Mouse (Mus musculus) midbrain, postnatal 0 days (tissue): Measurements from ENCODE around the gene Nrf1. TPM values are rescaled to one million over a fixed set of nuclear protein-coding genes. Genes with fewer than 3 reads are reported as not detected.
A peak's percentile ranks its signal among the peaks of the same experiment; 100 is the strongest.

Experiments used
- ATAC-seq: fragments of 200-750 bp; cut with Nextera tagmentation; 2 replicates; pipeline ENCODE4 v1.8.0; 2017; ENCODE audit warnings: moderate number of reproducible peaks, mild to moderate bottlenecking, moderate TSS enrichment, moderate library complexity; ENCODE audit not compliant: low FRiP score
- DNase-seq: peaks from one replicate; pipeline ENCODE4 v3.0.0-alpha.2; 2015; ENCODE audit warnings: low spot score
- H3K27ac ChIP-seq: fragments of 300-500 bp; sonication (generic); 2 replicates; pipeline ENCODE4 v1.5.1; 2014; ENCODE audit warnings: low read depth, mild to moderate bottlenecking, low read length, mixed read lengths
- H3K27me3 ChIP-seq: fragments of 300-500 bp; sonication (generic); 2 replicates; pipeline ENCODE4 v1.6.1; 2014; ENCODE audit warnings: low read length, control low read depth, mixed read lengths; ENCODE audit not compliant: insufficient read depth
- H3K36me3 ChIP-seq: fragments of 300-500 bp; sonication (generic); 2 replicates; pipeline ENCODE4 v1.6.1; 2014; ENCODE audit warnings: low read length, control low read depth, mixed read lengths; ENCODE audit not compliant: insufficient read depth
- H3K4me1 ChIP-seq: fragments of 300-500 bp; sonication (generic); 2 replicates; pipeline ENCODE4 v1.6.1; 2014; ENCODE audit warnings: mild to moderate bottlenecking, control low read depth, antibody characterized with exemption, low read length, mixed read lengths; ENCODE audit not compliant: insufficient read depth
- H3K4me2 ChIP-seq: fragments of 300-500 bp; sonication (generic); 2 replicates; pipeline ENCODE4 v1.6.1; 2014; ENCODE audit warnings: low read depth, mild to moderate bottlenecking, low read length, mixed read lengths; ENCODE audit not compliant: poor library complexity, severe bottlenecking
- H3K4me3 ChIP-seq: fragments of 300-500 bp; sonication (generic); 2 replicates; pipeline ENCODE4 v1.5.1; 2014; ENCODE audit warnings: low read depth, mild to moderate bottlenecking, low read length, moderate library complexity
- H3K9ac ChIP-seq: fragments of 300-500 bp; sonication (generic); replicated peaks from 2 replicates; pipeline ENCODE4 v1.6.1; 2014; ENCODE audit warnings: mild to moderate bottlenecking, low read length, moderate library complexity, mixed read lengths; ENCODE audit not compliant: poor library complexity, severe bottlenecking
- H3K9me3 ChIP-seq: fragments of 300-500 bp; sonication (generic); 2 replicates; pipeline ENCODE4 v1.6.1; 2016; ENCODE audit warnings: low read length, control low read depth
- CTCF ChIP-seq: IDR thresholded peaks from 2 replicates; pipeline ENCODE4 v1.5.1; 2016; ENCODE audit warnings: antibody characterized with exemption, mild to moderate bottlenecking
- WGBS: fragments of 180-500 bp; shearing (Covaris S2); extraction: QIAGEN DNeasy Blood & Tissue Kit; methylation state at CpG from one replicate; pipeline ENCODE4 v1.1.7; 2014; 5-methylcytosine and 5-hydroxymethylcytosine counted together
- polyA plus RNA-seq: library from polyadenylated mRNA; unstranded; fragments of >200 nt; fragmentation: Nextera tagmentation; extraction: Ambion mirVana; gene quantifications from 2 replicates; pipeline ENCODE4 v1.2.1, GENCODE M21; 2015
- total RNA-seq: library from RNA; depleted of rRNA; stranded (reverse); fragments of >200 nt; gene quantifications from 2 replicates; pipeline ENCODE4 v1.2.3, GENCODE M21; 2014

Nrf1 gene
- total and polyA plus RNA-seq, 2 experiments from 2014 or later, result 21.3 to 37.2 TPM

DNA sequence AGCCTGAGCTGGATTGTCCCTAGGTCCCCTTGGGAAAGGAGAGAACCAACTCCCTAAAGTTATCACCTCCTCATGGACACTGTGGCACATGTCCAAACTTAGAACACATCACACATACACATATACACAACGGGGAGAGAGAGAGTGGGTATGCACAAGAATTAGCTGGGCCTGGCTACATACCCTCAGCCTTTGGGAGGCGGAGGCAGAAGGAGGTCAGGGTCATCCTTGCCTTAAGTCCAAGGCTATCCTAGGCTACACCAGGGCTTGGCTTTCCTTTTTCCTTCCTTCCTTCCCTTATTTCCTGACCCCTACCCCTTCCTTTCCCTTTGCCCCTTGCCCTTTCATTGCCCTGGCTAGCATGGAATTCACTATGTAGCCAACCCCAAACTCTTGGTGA is 14.8 kb downstream of the Nrf1 start:
- ATAC-seq, result no peak

DNA sequence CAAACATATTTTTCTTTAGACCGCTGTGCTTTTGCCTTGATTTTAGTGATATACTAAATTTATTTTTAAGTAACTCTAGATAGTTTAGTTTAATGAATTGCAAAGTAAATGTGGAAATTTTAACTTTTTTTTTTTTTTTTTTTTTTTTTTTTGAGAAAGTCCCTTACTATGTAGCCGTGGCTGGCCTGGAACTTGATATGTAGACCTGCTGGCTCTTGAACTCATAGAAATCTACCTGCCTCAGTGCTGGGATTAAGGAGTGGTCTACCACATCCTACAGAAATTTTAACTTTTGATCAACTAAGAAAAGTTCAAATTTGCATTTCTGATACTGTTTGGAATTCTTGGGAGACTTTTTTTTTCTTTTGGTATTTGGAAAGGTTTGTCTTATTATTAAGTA is 17.6 kb downstream of the Nrf1 start:
- Histone ChIP-seq H3K9ac (no peak overlapping the region), H3K4me2 (no peak overlapping the region), H3K36me3 (no peaks in the 10 kb centered on the region), H3K27me3 (no peaks in the 10 kb centered on the region), H3K4me1 (no peaks in the 10 kb centered on the region), H3K9me3 (no peaks in the 10 kb centered on the region), H3K27ac (no peak overlapping the region), H3K4me3 (no peak overlapping the region)
- DNase-seq (no peak), ATAC-seq (no peak)
- WGBS, result 91% methylated on average over 2 of the region's 2 CpGs
- no peak for TF ChIP-seq CTCF

More for the DNA sequence above, 14.8 kb downstream of the Nrf1 start:
- H3K27me3 ChIP-seq, result no peaks in the 10 kb centered on the region
- H3K4me3 ChIP-seq, result no peak overlapping the region
- no peaks in the 10 kb centered on the region for H3K36me3 ChIP-seq
- no peak overlapping the region for H3K27ac ChIP-seq
- H3K9me3 ChIP-seq, result no peaks in the 10 kb centered on the region
- H3K4me1 ChIP-seq, result no peaks in the 10 kb centered on the region
- DNase-seq, result no peak
- no peak for TF ChIP-seq CTCF
- 93% methylated on average over 2 of the region's 2 CpGs for WGBS
- no peak overlapping the region for H3K4me2 ChIP-seq
- no peak overlapping the region for H3K9ac ChIP-seq

DNA sequence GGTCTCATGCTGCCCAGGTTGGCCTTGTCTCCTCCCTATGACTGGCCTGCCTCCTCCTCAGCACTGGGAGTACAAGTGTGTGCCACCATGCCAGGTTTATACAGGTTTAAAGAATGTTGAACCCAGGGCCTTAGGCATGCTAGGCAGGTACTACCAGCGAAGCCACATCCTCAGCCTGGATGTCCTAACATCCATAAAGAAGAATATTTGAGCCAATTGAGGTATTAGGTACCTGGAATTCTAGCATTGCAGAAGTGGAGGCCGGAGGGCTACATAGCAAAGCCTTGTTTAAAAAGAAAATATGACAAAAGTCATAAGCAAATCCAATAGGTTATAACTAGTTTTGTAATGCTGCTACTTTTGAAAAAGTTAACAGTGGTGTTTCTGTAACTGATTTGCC is 19.0 kb downstream of the Nrf1 start:
- WGBS, result 99% methylated on average over 2 of the region's 2 CpGs
- TF ChIP-seq CTCF, result no peak
- Histone ChIP-seq H3K27me3 (no peaks in the 10 kb centered on the region), H3K36me3 (no peaks in the 10 kb centered on the region), H3K4me3 (no peak overlapping the region), H3K9me3 (no peaks in the 10 kb centered on the region), H3K27ac (no peak overlapping the region), H3K4me1 (no peaks in the 10 kb centered on the region), H3K9ac (no peak overlapping the region), H3K4me2 (no peak overlapping the region)
- no peak for ATAC-seq
- DNase-seq, result no peak

DNA sequence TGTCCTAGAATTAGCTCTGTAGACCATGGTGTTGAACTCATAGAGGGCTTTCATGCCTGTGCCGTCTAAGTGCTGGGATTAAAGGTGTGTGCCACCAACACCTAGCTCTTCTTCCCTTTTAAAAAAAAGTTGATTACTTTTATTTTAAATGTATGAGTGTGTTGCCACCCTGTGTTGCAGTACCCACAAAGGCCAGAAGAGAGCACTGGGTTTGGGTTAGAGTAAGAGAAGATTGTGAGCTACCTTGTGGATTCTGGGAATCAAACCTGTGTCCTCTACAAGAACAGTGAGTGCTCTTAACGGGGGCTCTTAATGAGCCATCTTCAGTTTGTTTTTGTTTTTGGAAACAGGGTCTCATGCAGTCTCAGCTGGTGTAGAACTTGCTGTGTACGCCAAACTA is 24.7 kb downstream of the Nrf1 start:
- no peaks in the 10 kb centered on the region for H3K9me3 ChIP-seq
- H3K4me3 ChIP-seq, result no peak overlapping the region
- no peak for DNase-seq
- ATAC-seq, result no peak
- peak; percentile 12; the same call in 1 of the 2 replicates for TF ChIP-seq CTCF
- no peaks in the 10 kb centered on the region for H3K27me3 ChIP-seq
- H3K9ac ChIP-seq, result no peak overlapping the region
- no peaks in the 10 kb centered on the region for H3K4me1 ChIP-seq
- H3K27ac ChIP-seq, result no peak overlapping the region
- 92% methylated on average over 3 of the region's 3 CpGs for WGBS
- H3K4me2 ChIP-seq, result no peak overlapping the region
- no peaks in the 10 kb centered on the region for H3K36me3 ChIP-seq

DNA sequence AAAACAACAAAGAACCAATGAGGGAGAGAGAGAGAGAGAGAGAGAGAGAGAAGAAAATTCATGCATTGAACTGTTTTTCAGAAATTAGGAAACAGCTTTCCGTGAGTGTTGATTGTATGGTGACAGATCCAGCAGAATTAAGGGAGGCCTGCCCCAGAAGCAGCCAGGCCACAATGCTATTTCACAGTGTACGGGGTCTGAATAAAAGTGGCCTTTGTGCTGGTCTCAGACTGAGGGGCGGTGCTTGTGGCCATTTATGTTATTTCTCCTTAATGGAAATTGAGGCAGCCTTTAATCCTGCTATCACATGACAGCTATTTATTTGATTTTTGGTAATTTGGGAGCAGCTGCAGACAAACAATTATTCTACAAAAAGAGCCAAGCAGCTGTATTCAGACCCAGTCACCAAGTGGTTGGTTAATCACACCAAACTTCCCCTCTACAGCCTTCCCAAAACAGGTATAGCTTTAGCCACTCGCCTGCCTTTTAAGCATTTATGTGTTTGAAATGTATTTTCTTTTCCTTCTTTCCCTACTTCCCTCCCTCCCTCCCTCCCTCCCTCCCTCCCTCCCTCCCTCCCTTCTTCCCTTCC is 31.2 kb downstream of the Nrf1 start:
- no peaks in the 10 kb centered on the region for H3K36me3 ChIP-seq
- H3K4me3 ChIP-seq, result no peak overlapping the region
- no peaks in the 10 kb centered on the region for H3K9me3 ChIP-seq
- no peak for TF ChIP-seq CTCF
- no peak overlapping the region for H3K4me2 ChIP-seq
- no peaks in the 10 kb centered on the region for H3K4me1 ChIP-seq
- DNase-seq, result no peak
- ATAC-seq, result no peak
- WGBS, result 42% methylated on average over 4 of the region's 4 CpGs
- H3K27me3 ChIP-seq, result no peaks in the 10 kb centered on the region
- no peak overlapping the region for H3K27ac ChIP-seq
- H3K9ac ChIP-seq, result no peak overlapping the region

DNA sequence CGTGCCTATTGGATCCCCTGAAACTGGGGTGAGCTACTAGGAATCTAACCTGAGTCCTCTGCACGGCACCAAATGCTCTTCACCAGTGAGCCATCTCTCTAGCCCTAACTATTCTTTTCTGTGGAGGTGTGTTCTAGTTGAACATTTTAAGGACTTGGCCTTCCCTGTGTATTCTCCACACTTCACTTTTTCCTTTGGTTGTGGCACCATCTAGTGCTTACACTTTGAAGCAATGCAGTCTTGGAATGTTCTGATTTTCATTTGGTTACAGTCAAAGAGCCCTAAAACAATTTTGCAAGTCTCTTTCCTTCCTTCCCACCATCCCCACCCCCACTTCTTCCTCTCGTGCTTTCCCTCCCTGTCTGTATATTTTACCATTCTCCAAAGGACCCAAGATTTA is 33.6 kb downstream of the Nrf1 start:
- Histone ChIP-seq H3K27ac (no peak overlapping the region), H3K4me2 (no peak overlapping the region), H3K9ac (no peak overlapping the region), H3K9me3 (no peaks in the 10 kb centered on the region), H3K36me3 (no peaks in the 10 kb centered on the region), H3K4me1 (no peaks in the 10 kb centered on the region), H3K4me3 (no peak overlapping the region), H3K27me3 (no peaks in the 10 kb centered on the region)
- ATAC-seq (no peak), DNase-seq (peak; percentile 62)
- 85% methylated on average over 3 of the region's 3 CpGs for WGBS
- peak; percentile 80 for TF ChIP-seq CTCF
